Mouse (Mus musculus): ENCODE measurements around the gene Lsm10.
"Not testable (repeated sequence)": the region's sequence is repeated elsewhere in the genome, so short reads cannot be mapped to it uniquely, and the experiment has no call there.

Lsm10 gene

GRCm38 (mm10) chr4:126096464-126097111 is at the start of gene Lsm10:
TSS of gene Lsm10 (plus strand) at chr4:126096623.
- DNase-seq = peak; percentile 89

GRCm38 (mm10) chr4:126046851-126047585 is 49.4 kb upstream of the Lsm10 start, which contains the start of gene Mrps15:
TSS of gene Mrps15 (plus strand) at chr4:126046925.
- DNase-seq = peak; percentile 74

DNA sequence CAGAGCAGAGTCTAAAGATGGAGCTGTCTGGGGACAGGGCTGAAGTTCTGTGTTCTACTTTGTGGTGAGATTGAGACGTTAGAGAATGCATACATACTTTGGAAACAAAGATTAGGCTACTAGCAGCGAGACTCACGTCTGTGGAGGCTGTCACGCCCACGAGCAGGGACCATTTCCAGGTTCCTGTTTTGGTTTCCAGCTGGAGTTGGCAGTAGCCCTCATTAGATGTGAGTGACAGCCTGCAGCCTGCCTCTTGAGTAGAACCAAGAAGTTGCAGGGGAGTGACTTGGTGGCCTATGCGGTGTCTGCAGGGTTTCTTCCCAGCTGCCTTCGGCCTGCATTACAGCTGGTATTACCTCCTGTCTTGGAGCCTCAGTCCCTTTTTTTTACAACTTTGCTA is 44.8 kb upstream of the Lsm10 start:
- DNase-seq = no peak

DNA sequence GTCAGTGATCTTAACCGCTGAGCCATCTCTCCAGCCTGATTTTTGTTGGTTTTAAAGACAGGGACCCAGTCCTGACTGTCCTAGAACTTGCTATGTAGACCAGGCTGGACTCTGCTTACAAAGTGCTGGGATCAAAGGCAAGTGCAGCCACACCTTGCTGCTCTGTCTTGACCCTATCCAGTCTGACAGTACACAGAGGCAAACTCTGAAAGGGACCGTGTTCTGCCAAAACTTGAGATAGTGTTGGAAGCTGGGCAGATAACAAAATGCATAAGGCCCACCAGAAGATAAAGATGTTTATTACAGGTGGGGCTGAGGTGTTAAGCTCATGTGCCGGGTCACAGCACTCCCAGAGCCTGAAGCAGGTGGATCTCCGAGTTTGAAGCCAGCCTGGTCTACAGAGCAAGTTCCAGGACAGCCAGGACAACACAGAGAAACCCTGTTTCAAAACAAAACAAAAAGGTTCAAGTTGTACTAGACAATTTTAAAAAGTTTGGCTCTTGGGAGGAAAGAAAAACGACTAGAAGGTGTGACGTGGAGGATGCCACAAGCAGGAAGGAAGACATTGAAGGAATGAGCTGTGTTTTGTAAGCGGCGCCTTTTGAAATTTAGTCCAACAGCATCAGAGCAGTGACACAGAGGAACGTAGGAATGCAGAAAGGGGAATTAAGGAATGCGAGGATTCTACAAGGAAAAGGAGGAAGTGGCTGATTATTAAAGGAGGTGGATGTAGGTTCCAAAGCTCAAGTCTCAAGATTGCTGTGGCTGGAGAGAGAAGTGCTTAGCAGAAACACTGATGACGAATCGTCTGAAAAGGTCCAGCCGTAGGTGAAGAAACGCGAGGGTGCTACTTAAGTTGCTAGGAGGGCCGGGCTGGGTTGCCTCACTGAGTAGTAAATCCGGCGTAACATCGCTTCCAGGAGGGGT is 39.0 kb upstream of the Lsm10 start:
- no peak for DNase-seq

DNA sequence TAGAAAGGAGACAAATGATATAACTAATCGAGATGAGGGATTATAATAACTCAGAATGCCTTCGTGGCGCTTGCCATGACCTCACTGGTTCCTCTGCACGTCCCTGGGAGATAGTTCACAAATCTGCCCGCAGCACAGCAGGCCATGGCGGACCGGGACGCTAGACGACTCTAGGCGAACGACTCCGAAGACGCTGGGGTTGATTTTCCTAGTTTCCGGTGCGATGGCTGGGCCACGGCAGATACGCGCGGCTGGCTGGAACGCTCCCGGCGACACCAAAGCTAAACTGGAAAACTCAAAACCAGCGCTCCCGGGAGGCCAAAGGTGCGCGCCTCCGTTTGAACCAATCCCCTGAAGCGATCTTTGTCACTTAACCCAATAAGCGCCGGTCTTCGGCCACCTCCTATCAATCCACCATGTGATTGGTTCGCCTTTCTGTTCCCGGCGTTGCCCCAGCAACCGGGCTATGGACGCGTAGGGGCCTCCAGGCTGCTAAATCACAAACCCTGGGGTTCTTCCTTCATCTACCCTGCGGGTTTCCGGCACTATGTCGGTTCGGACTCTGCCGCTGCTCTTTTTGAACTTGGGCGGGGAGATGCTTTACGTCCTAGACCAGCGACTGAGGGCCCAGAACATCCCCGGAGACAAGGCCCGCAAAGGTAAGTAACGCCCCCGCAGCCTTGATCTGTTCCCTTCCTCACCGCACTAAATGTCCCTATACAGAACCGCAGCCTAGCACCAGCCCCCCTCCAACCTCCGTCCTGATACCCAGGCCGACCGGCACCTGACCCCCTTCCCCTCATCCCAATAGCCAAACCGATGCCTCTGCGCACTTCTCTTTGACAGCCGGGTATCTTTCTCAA is 38.1 kb upstream of the Lsm10 start, which contains the start of gene Oscp1:
Gene Oscp1, plus strand, starts transcription at position 432 of the 863 bp plus-strand sequence.
- peak; percentile 82 for DNase-seq

DNA sequence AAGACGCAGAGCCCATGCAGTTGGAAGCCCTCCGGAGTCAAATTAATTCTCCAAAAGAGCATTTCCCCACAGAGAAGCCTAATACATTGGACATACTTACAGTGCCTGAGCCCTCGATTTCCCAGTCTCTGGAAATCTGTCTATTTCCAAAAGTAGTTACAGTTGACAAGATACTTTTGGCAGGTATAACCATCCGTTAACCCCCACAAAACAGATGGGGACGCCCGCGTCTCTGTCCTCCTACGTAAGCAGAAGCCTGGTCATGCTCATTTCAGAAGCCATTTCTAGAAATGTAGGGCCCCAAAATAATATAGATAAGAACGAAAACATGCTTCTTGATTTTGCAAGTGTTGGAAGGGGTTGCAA is 37.4 kb upstream of the Lsm10 start:
- no peak for DNase-seq

DNA sequence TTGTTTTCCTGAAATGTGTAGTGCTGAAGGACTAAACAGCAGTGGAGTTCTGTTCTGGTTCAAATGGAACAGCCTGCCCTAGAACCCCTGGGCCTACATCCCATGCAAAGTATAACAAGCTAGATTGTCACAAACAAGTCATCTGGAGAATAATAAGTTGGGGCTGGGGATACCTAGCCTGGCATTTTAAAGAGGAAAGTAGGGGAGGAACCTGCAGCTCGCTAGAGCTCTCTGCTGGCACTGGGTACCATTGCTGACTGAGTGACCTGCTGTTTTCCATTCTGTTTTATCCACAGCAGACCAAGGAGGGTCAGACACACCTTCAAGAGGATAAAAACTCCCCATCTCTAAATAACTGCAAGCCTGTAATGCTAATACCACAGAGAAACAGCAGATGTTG is 33.6 kb upstream of the Lsm10 start:
- DNase-seq = no peak

DNA sequence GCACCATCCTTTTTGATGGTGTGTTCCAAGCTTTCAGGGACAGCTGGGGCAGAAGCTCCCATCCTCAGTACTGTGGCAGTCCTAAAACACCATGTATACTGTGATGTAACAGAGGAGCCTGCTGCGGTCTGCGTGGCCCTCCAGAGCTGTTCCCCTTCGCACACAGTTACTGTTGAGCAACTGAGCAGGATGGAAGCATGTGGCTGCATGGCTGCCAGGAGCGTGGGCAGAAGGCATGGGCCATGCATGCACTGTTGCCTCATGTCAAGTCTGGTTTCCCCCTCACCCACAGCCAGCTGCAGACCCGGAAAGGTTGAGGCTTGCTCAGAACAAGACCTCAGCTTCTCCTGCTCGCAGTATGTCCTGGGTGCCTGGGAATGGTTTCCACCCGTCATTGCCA is 31.2 kb upstream of the Lsm10 start:
- DNase-seq = no peak

- no peak for DNase-seq
These were observed 28.9 kb upstream of the Lsm10 start for GRCm38 (mm10) chr4:126067401-126068077.

DNA sequence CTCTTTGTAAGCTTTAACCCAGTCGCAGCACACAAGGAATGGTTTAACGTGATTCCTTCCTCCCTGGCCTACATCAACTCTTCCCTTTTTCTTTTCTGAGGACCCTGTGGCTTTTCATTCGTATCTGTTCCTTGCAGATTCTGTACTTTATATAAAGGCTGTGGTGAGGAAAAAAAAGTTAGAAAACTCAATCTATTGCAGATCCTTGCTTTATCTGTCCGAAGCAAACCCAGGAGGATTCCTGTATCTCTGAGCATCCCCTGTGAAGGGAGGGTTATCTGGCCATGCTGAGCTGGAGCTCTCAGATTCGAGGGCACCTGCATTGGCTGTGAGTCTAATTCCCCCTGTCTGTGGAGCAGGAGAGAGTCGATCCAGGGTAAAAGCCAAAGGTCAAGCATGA is 27.6 kb upstream of the Lsm10 start:
- no peak for DNase-seq

DNA sequence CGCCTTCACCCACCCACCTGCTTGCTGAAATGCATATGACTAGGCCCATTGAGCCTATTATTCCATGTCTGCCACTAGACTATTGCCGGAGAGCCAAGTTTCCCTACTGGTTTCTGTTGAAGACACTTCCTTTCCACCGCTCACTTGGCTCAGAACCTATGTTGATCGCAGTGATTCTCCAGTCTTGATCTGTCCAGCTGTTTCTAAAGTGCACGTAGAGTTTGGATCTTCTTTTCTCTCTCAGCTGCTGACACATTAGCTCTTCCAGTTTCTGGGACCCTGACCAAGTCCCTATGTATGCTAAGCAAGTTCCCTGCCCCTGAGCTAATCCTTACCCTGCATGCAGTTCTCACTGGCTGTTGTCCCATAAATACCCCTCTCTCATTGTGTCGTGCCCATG is 18.6 kb upstream of the Lsm10 start:
- no peak for DNase-seq

- no peak for DNase-seq
These were observed 17.2 kb upstream of the Lsm10 start for GRCm38 (mm10) chr4:126079266-126079665.

DNA sequence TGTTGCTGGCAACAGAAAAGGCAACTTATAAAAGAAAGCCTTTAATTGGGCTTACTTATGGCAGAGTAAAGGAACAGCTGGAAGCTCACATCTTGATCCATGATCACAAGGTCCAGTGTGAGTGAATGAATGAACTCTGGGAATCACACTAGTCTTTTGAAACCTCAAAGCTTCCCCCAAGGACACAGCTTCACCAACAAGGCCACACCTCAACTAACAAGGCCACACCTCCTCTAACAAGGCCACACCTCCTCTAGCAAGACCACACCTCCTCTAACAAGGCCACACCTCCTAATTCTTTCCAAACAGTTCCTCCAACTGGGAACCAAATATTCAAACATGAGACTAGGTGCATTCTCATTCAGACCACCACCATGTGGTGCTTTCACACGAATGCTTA is 14.8 kb upstream of the Lsm10 start:
- no peak for DNase-seq

- DNase-seq = no peak
These were observed 13.4 kb upstream of the Lsm10 start for GRCm38 (mm10) chr4:126083021-126083420.

- DNase-seq = no peak
These were observed 12.0 kb upstream of the Lsm10 start for GRCm38 (mm10) chr4:126084382-126084781.

DNA sequence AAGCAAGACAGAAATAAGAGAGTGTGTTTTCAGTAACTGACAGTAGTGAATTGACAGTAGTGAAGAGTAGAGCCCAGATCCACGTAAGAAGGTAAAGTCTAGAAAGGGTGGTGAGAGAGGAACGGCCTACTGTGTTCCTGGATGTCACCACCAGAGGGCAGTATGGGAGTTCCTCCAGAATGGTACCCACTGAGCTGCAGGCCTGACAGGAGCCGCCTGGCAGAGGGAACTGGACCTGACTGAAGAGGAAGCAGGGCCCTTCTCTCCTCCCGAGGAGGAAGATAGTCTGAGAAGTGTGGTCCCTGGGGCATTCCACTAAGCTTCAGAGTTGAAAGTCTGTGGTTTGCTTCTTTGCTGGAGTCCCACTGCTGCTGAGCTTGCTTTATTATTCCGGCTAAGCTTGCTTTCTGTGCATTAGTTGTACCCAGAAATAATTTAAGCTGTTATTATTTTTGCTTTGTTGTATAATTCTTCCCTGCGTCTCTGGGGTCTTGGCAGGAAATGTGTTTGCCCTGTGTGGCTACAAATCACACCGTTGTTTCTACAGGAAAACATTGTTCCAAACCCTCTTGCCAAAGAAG is 10.3 kb upstream of the Lsm10 start:
- peak; percentile 79 for DNase-seq

DNA sequence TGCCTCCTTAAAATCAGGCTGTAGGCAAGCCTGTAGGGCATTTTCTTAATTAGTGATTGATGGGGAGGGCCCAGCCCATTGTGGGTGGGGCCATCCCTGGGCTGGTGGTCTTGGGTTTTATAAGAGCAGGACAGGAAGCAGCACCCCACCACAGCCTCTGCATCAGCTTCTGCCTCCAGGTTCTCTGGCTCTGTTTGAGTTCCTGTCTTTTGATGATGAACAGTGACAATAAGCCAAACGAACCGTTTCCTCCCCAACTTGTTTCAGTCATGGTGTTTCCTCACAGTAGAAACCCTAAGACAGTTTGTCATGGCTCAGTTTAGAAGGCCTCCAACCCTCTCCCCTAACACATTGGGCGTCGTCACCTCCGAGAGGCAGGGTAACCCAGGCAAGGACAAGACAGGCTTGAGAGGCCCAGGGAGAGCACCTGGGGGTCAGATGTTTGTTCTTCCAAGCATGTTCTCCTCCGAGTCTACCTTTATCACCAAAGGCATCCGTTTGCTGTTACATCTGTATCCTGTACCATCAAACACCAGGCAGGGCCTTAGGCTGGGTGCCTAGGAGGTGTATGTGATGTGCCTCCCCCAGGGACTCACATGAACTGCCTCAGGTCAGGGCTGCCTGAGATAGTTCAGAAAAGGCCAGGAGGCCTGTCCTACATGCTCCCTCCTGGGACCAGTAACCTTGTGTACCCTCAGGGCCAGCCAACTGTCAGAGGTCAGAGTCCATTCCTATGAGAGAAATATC is 6.1 kb upstream of the Lsm10 start:
- no peak for DNase-seq

DNA sequence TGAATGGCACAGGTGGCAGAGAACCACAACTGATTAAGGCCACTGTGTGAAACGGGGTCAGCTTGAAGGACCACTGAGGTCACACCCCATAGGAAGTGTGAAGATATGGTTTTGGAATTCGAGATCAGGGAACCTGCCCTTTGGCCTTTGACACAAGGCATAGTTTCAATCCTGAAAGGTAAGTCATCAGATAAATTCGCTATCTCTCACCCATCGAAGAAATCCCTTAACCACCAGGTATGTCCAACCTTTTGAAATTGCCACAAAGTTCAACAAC is 5.6 kb upstream of the Lsm10 start:
- no peak for DNase-seq

DNA sequence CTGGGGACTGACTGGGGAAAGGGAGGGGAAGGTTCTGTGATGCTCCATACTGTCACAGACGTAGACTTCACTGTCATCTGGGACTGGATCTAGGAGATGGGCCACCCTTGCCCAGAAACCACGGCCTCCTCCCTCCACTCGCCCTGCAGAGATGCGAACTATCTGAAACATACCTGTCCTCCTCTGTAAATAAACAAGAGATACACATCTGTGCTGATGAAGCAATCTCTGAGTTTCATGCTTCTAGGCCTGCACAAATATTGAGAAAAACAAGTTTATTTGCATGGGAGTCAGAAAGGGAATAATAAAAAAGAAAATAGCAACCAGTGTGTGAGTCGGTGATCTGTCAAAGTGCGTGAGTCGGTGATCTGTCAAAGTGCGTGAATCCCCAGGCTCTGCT is 4.5 kb upstream of the Lsm10 start:
- DNase-seq = no peak

- not testable (repeated sequence) for DNase-seq
These were observed 597 bp upstream of the Lsm10 start for GRCm38 (mm10) chr4:126095622-126096430.
